Mouse (Mus musculus) embryonic fibroblast, embryonic 13.5 days (primary cell): ENCODE measurements at regions not wholly inside any gene's neighbourhood (a gene's known extent, or its start where the extent isn't known, plus 50 kb on each side); places are given as distances from the start of the nearest gene placed in this dataset.

Experiments used
- H3K27ac ChIP-seq: 2 replicates; pipeline ENCODE4 v1.5.1; 2012; ENCODE audit warnings: low read length, control low read depth, inconsistent platforms; ENCODE audit not compliant: insufficient read depth
- H3K4me1 ChIP-seq: 2 replicates; pipeline ENCODE4 v1.6.1; 2011; ENCODE audit warnings: low read length; ENCODE audit not compliant: control insufficient read depth, insufficient read depth
- H3K4me3 ChIP-seq: 2 replicates; pipeline ENCODE4 v1.5.1; 2011; ENCODE audit warnings: mild to moderate bottlenecking, control low read depth, low read length; ENCODE audit not compliant: insufficient read depth
- CTCF ChIP-seq: IDR thresholded peaks from 2 replicates; pipeline ENCODE4 v1.5.1; 2011; ENCODE audit warnings: mild to moderate bottlenecking, control low read depth, low read length, moderate library complexity, borderline replicate concordance; ENCODE audit not compliant: insufficient read depth
- POLR2A ChIP-seq: IDR thresholded peaks from 2 replicates; pipeline ENCODE4 v1.6.1; 2011; ENCODE audit warnings: low read depth, mild to moderate bottlenecking, control low read depth, low read length, moderate library complexity

DNA sequence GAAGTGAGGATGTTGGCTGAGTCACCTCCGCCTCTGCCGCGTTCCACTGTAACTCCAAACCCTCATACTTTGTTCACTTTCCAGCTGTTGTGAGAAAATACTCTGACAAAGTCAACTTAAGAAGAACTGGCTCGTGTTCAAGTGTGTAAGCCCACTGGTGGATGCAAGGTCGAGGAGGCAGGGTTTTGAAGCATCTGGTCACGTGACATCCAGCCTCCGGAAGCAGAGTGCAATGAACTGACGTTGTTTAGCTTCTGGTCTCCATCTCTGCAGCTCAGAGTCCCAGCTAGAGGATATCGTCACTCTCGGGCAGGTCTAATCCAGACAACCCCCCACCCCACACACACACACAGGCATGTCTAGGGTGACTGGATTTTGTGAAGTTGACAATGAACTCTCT lies 140.1 kb downstream of the Kcnk1 start:
- Histone ChIP-seq H3K4me3 (no peak overlapping the region), H3K27ac (no peak overlapping the region), H3K4me1 (no peaks in the 10 kb centered on the region)
- TF ChIP-seq POLR2A (no peak), CTCF (no peak)

DNA sequence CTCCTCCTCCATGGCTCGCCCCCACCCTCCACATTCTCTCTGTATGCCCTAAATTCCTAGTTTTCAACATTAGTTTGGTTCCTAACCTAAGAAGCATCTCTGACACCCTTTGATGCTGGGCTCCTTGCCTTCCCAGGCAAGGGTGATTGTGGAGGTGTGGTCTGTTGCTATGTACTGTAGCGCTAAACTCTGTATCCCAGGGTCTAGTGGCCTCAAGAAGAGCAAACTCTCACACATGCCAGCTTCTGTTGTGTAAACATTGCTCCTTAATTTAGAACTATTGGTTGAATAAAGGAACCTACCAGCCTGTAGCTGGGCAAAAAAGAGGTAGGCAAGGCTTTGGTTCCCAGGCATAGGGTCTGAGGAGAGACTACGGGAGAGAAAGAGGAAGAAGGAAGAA lies 140.6 kb downstream of the Kcnk1 start:
- Histone ChIP-seq H3K4me1 (no peaks in the 10 kb centered on the region), H3K4me3 (no peak overlapping the region), H3K27ac (no peak overlapping the region)
- no peak for TF ChIP-seq POLR2A
- no peak for TF ChIP-seq CTCF

DNA sequence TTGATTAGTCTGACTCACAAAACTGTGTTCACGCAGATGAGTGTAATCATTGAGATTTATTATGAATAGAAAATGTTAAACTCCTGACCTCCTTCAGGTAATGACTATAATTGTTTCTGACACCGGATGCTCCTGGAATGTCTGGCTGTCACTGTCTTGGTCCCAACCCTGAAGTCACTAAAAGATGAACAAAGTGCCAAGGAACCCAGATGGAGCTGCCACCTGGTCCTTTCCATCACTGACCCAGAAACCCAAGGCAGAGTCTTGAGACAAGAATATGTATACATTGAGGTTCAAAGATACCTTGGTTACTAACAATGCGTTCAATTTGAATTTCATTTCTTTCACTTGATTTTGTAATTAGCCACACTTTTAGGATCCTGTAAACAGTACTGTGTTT lies 142.0 kb downstream of the Kcnk1 start:
- Histone ChIP-seq H3K4me1 (no peaks in the 10 kb centered on the region), H3K4me3 (no peak overlapping the region), H3K27ac (no peak overlapping the region)
- TF ChIP-seq CTCF, result no peak
- TF ChIP-seq POLR2A, result no peak

DNA sequence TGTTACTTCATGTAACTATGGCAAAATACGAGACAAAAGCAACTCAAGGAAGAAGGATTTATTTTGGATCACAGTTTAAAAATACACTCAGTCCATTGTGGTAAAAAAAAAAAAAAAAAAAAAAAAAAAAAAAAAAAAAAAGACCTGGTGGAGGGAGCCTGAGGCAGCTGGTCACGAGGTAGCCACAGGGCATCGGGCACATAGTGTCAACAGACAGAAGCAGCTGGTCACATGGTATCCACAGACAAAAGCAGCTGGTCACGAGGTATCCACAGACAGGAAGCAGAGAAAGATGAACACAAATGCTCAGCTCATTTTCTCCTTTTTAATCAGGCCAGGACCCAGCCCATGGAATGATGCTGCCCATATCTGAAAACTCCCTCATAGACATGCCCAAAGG lies 142.5 kb downstream of the Kcnk1 start:
- Histone ChIP-seq H3K4me3 (no peak overlapping the region), H3K4me1 (no peaks in the 10 kb centered on the region), H3K27ac (no peak overlapping the region)
- TF ChIP-seq POLR2A (no peak), CTCF (no peak)

DNA sequence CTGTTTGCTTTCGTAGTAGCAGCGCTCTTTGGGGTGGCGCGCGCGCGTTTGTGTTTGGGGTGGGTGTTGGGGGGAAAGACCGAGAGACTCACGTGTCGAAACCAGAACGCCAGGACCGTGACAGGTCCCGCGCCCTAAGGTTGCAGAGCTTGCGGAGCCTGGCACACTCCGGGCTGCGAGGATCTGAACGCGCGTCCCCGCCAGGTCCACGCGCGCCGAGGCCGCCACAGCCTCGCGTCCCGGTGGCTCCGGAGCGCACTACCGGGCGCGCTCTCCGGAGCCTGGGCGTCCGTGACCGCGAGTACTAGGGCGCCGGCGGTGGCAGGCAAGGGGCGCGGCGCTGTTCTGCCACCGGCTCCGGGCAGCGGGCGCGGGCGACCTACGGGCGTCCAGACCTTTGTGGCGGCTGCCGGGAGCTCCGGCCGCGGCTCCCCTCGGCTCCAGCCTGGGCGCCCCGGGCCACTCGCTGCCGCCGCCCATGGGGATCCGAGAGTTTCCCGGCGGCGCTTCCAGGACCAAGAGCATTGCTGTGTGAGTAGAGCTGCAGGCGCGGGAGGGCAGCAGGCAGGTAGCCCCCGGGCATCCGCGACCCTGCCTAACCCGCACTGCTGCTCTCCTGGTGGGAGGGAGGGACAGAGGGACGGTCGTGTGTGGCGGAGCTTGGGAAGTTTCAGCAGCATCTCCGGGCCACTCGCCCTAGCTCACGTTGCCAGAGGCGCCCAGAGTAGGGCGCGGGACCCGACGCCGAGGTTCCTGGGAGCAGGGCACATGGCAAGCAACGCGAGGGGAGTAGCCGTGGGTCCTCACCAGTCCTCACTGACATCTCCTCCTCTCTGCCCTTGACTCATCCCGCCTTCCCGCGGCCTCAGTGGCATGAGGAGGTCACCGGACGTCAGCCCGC lies 143.9 kb downstream of the Kcnk1 start:
- Histone ChIP-seq H3K27ac (no peak overlapping the region), H3K4me1 (no peaks in the 10 kb centered on the region), H3K4me3 (peak overlapping the region; percentile 8)
- TF ChIP-seq POLR2A (no peak), CTCF (no peak)

DNA sequence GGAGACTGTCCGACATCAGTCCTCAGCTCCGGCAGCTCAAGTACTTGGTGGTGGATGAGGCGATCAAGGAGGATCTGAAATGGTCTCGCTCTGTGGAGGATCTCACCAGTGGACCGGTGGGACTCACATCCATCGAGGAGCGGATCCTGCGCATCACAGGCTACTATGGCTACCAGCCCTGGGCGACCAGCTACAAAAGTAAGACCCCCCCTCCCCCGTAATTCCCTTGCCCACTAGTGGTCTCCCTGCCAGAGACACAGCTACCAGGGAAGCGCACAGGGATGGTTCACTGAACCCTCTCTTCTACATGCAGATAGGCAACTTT lies 144.5 kb downstream of the Kcnk1 start:
- no peak for TF ChIP-seq POLR2A
- no peak for TF ChIP-seq CTCF
- H3K27ac ChIP-seq, result no peak overlapping the region
- H3K4me3 ChIP-seq, result no peak overlapping the region
- no peaks in the 10 kb centered on the region for H3K4me1 ChIP-seq

DNA sequence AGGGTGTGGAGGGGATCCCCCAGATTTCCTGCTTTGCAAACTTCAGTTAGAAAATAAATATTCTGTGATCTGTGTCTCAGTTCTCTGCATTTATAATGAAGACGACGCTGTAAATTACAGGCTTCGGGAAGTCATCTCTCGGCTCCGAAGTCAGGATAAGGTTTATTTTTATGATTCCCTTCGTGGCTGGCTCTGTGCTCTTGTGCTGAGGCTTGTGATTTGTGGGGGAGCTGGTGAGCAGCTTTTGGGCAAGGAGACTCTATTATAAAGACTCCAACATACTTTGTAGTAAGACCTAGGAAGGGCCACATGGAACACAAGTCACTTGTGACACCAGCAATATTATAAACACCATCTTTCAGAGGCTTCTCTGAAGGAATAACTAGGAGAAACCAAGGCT lies 146.0 kb downstream of the Kcnk1 start:
- no peak overlapping the region for H3K4me3 ChIP-seq
- H3K4me1 ChIP-seq, result no peaks in the 10 kb centered on the region
- TF ChIP-seq CTCF (no peak), POLR2A (no peak)

DNA sequence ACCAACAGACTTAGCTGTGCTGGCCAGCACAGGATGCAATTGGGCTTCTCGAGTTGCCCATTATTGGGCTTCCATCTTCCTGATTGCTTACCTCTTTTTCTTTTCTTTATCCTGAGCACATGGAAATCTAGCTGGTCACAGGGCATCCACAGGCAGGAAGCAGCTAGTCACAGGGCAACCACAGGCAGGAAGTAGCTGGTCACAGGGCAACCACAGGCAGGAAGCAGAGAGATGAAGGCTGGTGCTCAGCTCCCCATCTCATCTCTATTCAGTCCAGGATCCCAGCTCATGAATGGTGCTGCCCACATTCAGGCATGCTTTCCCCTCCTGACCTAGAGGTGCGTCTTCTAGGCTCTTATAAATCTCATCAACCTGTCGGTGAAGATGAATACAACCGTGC lies 146.8 kb upstream of the Slc35f3 start:
- Histone ChIP-seq H3K4me3 (no peak overlapping the region), H3K4me1 (no peaks in the 10 kb centered on the region), H3K27ac (no peak overlapping the region)
- no peak for TF ChIP-seq POLR2A
- TF ChIP-seq CTCF, result no peak

More for the DNA sequence above, 146.0 kb downstream of the Kcnk1 start:
- no peak overlapping the region for H3K27ac ChIP-seq

DNA sequence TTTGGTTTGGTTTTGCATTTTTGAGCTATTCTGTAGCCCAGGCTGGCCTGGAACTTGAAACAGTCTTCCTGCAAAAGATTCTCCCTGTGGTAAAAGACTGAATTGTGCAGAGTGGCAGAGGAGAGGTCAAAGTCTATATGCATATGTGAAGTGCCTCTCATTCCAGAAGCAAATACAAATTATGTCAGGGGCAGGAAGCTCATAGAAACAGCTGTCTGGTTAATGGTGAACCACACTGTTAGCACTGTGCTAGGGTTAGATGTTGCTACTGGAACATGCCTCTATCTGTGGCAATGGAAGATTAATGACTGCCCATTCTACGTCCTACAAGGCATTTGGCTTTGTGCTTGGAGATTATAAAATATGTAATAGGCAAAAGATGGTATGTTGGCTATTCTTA lies 144.4 kb upstream of the Slc35f3 start:
- no peaks in the 10 kb centered on the region for H3K4me1 ChIP-seq
- no peak overlapping the region for H3K27ac ChIP-seq
- H3K4me3 ChIP-seq, result no peak overlapping the region
- TF ChIP-seq CTCF, result no peak
- no peak for TF ChIP-seq POLR2A

DNA sequence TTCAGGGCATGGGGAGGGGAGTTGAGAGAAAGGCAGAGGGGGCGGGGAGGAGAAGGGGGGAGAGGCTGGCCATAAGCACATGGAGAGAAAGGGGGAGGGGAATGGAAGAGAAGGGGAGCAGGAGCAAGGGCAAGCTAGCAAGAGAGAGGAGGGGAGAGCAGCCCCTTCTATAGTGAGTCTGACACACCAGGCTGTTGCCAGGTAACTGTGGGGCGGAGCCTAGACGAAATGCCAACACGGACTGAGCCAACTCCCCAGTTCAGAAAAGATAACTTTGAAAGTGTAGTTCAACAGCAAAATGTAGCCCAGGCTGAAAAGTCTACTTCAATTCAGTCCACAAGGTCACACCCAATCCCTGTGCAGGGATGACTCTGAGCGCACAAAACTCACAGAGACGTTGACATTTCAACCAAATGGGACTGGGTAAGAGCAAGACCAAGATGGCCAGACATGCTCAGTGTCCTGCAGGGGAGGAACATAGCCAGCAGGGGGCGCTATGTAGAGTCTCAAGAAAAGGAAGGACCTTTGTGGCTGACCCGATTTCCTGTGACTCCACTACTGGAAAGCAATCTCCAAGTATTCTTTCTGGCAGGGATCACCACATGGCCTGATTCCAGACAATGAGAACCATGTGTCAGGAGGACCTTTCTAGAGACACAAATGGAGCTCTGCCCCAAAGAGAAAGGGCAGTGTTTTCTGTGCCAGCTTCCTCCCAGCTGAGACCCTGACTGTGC lies 140.7 kb upstream of the Slc35f3 start:
- H3K4me3 ChIP-seq, result no peak overlapping the region
- no peak overlapping the region for H3K27ac ChIP-seq
- TF ChIP-seq CTCF, result no peak
- TF ChIP-seq POLR2A, result no peak
- H3K4me1 ChIP-seq, result no peaks in the 10 kb centered on the region
